Mouse (Mus musculus) cortical plate, adult 2 months (tissue): Measurements from ENCODE around the gene Tuba4a.

Experiments
- CTCF ChIP-seq: fragments of 200-500 bp; IDR thresholded peaks from 2 replicates; pipeline ENCODE4 v1.5.1; 2011; ENCODE audit warnings: mild to moderate bottlenecking, control low read depth, low read length; ENCODE audit not compliant: insufficient read depth; ENCODE audit errors: extremely low read depth
- POLR2A ChIP-seq: fragments of 200-500 bp; IDR thresholded peaks from 2 replicates; pipeline ENCODE4 v1.6.1; 2011; ENCODE audit warnings: mild to moderate bottlenecking, low read length, control low read depth; ENCODE audit not compliant: insufficient read depth; ENCODE audit errors: extremely low read depth

GRCm38 (mm10) chr1:75254625-75255013, 35.0 kb upstream of the Tuba4a start:
- no peak for TF ChIP-seq POLR2A
- TF ChIP-seq CTCF = no peak
